Mouse (Mus musculus) embryo, embryonic 10.5 days (tissue): ENCODE results near the gene Fut7.
"Not testable (repeated sequence)": the region's sequence is repeated elsewhere in the genome, so short reads cannot be mapped to it uniquely, and the experiment has no call there.

Experiments
- DNase-seq: peaks from one replicate; pipeline ENCODE4 v3.0.0-alpha.2; 2015; ENCODE audit warnings: low spot score

Fut7 gene

DNA sequence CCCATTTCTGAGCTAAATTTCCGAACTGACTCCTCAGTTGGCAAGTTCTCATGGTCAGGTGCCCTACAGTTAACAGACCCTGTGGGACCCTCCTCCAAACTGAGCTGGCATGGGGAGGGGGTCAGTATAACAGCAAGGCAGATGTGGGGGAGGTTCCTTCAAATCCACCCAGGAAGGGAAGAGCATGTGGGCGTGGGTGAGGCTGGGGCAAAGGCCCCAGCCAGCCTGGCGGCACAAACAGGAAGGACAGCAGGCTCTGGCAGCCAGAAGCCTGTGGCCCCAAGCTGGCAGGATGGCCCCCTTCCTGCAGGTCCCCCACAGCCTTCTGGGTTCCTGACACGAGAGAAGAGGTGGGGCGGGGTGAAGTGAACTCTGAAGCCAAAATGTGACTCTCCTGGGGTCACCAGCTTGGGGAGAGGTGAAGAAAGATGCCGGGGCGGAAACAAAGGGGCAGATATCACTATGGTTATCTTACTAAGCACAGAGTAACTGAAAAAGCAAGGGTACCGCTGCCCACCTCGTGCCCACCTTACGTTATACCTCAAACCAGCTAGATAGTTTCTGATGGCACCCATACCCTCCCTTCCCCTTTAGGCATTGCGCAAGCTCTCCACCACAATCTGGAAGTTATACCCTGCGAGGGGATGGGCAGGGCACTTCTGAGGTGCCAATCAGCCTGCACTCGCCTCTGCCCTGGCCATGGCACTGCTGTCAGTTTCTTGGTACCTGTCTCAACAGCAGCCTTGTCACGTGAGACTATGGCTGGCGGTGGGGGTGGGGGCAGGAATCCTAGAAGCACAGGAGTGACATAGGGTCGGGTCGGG is at the start of gene Fut7:
Fut7 (plus strand) TSS at position 681 of the 824 bp plus-strand sequence.
- no peak for DNase-seq

DNA sequence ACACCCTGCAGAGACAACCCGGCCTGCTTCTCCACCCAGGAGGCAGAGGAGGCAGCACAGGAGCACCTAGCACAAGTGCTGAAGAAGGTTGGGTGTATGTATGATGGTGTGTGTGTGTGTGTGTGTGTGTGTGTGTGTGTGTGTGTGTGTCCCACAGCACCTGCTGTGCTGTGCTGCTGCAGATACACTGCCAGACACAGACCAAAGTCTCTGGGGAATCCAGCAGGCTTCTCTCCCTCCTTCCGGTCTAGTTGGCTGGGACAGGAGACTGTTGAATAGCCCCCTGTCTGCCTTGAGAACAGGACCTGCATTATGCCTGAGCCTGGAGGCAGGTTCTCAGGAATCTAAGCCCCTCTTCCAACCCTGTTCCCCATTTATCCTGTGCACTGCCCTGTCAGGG is 49.6 kb upstream of the Fut7 start:
- DNase-seq = no peak

DNA sequence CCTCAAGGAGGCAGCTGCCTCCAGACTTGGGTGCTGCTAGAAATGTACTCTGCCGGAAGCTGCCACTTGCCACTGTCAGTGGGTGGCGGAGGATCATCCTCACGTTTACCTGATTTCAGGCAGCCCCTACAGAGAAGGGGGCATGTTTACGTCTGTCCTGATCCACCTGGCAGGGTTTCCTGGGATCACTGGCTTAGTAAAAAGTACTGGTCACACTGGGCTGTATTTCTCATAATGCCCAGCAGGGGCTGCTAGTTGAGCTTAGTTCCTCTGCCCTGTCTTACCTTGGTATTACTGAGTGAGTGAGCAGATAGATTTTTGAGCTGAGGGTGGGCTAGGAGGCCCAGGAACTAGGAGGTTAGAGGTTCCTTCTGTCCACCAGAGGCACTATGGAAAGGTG is 46.5 kb upstream of the Fut7 start:
- DNase-seq = peak; percentile 74

DNA sequence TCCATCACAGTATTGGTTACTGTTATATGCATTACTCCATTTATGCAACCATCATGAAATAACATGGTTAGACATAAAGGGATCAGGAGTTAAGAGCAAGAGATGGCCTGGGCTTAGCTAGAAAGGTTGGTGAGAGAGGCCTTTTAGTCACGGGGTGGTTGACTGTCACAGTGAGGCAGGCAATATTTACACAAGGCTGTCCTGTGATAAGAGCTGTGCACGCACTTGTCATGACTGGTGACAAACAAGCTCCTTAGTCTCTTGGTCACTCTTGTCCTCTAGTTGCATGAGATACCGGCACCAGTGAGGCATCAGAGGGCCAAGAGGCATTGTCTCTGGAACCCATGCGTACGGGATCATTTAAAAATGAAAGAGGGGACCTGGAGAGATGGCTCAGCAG is 38.6 kb upstream of the Fut7 start:
- DNase-seq = no peak

DNA sequence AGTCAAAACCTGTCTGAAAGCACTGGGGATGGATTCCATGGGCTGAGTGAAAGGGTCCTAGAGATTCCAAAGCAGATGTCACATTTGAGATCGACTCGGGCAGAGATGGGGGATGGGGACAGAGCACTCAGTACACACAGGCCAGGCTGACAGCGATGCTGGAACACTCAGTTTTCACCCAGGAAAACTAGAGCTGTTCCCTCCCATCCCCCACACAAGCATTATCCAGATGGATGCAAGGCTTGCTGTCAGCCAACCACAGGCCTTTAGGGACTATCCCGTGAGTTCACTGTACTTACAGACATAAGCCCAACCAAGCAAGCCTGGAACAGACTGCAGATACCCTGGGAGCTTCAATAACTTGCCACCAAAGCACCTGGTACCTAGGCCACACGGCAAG is 31.8 kb upstream of the Fut7 start:
- no peak for DNase-seq

DNA sequence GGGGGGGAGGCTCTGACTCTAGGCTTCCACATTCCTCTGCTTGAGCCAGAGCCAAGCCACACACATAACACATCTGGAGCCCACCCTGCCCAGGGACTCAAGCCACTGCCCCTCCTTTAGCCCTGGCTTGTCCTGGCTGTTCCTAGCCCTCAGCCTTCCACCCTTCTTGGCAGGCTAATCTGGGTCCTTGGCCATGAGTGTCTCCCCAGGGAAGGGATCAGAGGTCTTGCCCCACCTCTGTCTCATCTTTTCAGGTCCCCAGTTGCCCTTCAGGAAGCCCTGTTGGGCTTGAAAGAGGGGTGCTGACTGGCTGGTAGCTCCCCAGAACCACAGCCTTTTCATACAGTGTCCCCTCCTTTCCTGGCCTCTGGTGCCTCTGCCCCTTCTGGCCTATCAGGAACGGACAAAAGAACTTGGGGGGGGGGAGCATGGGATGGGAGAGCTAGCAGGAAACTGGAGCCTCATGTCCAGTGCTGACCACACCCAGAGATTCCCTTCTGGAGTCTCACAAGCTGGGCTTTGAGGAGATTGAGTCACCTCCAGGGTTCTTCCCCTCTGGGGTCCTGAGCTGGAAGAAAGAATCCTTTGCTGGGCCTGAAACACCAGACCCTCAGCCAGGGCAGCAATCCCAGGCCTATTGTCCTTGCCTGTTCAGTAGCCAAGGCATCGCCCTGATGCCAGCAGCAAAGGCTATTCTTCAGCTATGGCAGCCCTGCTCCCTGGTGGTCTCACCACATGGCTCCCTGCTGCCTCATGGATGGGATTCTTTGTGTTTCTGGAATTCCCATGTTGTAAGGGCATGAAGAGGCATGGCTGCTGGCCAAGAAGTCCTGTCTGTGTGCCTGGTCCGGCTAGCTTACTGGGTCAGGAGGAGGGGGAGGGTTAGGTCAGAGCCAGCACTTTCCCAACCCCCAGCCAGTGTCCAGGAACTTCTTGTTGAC is 28.5 kb upstream of the Fut7 start:
- no peak for DNase-seq

DNA sequence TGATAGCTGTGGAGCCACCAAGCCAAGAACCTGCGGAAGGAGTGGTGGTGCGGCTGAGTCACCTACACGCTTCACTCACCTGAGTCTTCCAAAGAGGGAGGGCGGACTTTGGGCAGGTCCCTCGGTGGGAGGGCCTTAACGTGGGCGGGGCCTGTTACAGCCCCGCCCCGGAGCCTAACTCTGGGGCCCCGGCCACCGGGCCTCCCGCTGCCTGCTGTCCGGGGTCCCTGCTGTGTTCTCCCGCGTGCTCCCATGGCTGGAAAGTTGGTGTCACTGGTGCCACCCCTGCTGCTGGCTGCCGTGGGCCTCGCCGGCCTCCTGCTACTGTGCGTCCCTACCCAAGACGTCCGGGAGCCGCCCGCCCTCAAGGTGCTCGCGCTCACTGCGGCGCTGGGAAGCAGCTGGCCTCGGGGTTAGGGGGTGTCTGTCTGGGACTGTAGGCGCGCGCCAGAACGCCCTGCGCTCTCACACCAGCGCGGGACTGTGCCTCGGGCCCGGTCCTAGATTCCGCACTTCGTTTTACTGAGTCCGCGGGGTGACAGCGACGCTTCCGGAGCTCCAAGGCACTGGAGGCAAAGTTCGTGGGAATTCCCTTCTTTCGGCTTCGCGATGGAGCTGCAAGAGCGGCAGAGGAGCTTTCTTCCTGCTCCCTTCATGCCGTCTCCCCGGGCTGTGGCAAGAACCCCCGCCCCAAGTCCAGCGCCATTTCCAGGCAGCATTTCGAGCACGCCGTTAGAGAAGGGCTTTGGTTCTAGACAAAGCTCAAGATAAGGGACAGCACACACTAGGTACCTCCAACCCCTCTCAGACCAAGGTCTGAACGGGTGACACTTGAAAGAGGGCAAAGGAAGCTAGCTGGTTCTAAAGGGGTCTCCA is 27.1 kb upstream of the Fut7 start, which contains the start of gene Entpd2:
Entpd2 (plus strand) TSS at position 154 of the 876 bp plus-strand sequence.
- peak; percentile 50 for DNase-seq

DNA sequence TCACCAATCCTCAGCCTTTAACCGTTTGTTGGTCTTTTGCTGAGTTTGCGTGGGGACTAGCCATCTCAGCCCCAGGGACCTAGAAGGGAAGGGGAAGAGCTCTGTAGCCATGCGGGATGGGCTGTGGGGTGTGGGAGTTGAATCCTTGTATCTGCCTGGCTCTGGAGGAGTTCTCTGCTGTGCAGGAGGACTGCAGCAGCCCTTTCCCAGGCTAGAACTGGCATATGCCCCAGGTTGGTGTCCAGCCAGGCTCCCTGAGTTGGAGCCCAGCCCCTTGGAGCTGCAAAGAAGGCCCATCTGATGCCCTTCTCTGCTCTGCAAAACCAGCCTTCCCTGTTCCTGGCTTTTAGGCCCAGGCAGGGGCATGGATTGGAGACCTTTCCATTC is 26.5 kb upstream of the Fut7 start:
- no peak for DNase-seq

DNA sequence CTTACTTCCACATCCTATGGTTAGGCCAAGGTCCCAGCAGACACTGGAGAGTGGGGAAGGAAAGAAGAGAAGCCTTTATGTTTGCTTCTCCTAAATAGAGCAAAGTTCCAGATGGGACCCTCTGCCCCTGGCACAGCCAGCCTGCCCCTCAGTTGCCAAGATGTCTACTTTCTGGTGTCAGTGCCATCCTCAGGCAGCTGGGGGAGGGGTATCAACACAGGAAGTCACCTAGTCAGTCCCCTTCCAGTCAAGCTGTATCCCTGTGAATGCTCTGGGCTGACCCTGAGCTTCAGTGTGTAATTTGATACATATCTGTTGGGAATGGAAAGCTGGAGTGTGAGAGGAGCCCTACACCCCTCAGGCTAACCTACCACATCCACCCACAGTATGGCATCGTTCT is 26.1 kb upstream of the Fut7 start:
- DNase-seq = no peak

DNA sequence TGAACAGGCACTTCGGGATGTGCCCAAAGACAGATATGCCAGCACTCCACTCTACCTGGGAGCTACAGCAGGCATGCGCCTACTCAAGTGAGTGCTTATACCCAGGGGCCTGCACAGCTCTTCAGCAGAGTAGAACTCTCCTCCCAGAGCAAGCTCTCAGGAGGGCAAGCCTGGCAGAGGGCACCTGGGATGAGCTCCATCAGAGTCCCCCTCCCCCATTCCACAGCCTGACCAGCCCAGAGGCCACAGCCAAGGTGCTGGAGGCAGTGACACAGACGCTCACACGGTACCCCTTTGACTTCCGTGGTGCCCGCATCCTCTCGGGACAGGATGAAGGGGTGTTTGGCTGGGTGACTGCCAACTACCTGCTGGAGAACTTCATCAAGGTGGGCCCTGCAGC is 25.0 kb upstream of the Fut7 start:
- DNase-seq = no peak

DNA sequence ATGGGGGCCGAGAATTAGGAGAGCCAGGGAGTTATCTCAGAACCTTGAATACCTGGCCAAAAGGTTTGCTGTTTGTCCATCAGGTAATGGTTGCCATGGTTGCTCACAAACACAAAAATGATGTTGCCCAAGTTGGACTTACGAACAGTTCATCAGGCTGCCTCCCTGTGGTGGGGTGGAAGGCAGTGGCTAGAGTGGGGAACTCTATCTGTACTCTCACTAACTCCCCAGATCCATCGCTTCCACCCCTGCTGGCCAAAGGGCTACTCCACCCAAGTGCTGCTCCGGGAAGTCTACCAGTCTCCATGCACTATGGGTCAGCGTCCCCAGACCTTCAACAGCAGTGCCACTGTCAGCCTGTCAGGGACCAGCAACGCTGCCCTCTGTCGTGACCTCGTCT is 24.0 kb upstream of the Fut7 start, which contains the start of gene Npdc1:
Npdc1 (plus strand) TSS at position 301 of the 400 bp plus-strand sequence.
- no peak for DNase-seq

DNA sequence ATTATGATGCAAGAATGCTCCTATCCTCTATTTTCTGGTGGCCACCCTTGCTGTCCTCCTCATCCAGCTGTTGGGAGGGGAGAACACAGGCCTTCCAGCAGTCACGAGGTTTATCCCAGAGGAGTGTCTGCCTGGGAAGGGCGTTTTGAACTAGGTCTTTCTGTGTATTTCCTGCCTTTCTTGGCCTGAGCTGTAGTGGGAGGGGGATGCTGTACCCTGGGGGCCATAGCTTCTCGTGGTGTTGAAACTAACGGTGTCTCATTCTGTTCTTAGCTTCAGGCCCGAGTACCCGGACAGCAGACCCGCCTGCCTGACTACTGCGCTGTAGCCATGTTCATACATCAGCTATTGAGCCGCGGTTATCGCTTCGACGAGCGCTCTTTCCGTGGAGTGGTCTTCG is 22.8 kb upstream of the Fut7 start:
- DNase-seq = no peak

DNA sequence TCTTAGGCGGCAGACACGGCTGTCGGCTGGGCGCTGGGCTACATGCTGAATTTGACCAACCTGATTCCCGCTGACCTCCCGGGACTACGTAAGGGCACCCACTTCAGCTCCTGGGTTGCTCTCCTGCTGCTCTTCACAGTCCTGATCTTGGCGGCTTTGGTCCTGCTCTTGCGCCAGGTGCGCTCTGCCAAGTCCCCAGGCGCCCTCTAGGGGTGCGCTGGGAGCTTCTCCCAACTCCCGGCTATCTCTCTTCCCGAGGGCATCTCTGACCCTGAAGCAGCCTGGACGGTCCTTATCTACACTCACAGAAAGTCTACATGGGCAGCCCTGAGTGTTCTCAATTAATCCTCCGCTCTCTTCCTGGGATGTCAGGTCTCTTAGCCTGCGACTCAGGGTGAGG is 22.3 kb upstream of the Fut7 start:
- peak; percentile 55 for DNase-seq

DNA sequence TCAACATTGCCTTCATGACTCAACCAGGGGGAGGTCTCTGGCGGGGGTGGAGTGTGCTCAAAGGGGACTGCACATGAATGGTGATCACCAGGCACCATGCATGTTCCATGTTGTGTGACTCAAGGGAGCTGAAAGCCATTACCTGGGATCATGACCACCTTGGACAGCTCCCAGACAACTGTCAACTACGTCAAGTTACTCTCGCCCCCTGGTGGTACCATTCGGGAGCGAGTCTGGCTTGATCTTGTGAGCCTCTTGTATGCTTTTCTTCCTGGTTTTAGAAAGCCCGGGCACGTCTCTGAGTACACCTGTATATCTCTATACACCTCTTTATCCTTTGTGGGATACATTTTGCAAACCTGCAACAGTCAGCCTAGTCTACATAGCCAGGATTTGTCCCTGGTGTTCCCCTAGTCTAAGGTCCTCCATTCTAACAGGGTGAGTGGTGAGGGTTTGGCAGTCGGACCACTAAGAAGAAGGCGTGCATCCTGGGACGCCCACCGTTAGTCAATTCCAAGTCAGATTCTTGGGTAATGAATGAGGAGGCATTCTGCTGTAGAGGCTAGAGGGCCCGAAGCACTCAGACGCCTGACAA is 20.6 kb upstream of the Fut7 start:
- DNase-seq = peak; percentile 93

DNA sequence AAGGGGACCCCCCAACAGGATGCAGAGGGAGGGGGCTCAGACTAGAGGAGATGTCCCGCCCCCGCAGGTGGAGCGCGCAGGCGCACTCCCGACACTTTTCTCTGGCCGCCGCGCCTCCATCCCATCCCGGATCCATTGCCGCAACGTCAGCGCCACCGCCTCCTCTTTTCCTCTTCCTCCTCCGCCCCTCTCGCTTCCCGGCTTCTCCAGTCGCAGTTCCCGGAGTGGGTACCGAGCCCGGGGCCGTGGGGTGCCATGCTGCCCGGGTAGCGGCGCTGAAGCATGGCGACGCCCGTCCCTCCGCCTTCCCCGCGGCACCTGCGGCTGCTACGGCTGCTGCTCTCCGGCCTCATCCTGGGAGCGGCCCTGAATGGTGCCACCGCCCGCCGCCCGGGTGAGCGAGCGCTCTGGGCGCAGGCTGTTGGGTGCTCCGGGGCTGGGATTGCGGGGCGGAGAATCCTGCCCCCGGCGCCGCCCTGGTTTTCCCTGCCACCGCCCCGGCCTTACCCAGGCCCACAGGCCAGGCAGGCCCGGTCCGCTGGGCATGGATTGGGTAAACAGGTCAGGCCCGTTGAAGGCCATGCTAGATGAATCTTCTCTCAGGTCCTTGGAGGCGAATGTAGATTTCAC is 20.0 kb upstream of the Fut7 start:
- no peak for DNase-seq

DNA sequence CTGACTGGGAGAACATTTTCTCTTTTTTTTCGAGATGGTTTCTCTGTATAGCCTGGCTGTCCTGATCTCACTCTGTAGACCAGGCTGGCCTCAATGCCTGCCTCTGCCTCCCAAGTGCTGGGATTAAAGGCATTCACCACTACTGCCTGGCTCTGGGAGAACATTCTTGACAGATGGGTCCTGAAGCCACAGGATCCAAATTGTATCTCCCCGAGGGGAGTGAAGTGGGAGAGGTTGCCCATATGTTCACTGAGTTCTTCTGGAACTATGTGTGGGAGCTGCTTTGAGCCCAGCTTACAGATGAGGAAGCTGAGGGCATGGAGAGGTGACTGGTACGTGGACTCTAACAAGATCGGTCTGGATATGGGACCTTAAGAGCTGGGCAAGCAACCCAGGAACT is 19.1 kb upstream of the Fut7 start:
- DNase-seq = no peak

DNA sequence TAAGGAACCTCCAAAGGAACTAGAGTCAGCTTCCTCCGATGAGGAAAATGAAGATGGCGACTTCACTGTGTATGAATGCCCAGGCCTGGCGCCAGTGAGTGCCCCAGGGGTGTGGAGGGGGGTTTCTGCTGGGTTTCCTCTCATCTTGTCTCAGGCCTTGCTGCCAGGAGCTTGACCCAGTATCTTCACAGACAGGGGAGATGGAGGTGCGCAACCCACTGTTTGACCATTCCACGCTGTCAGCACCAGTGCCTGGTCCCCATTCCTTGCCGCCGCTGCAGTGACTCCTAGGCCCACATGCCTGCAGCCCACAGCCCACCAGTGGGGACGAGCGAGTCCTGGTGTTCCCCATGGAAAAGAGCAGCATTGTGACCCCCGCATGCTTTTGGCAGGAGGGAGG is 14.2 kb upstream of the Fut7 start:
- DNase-seq = no peak

DNA sequence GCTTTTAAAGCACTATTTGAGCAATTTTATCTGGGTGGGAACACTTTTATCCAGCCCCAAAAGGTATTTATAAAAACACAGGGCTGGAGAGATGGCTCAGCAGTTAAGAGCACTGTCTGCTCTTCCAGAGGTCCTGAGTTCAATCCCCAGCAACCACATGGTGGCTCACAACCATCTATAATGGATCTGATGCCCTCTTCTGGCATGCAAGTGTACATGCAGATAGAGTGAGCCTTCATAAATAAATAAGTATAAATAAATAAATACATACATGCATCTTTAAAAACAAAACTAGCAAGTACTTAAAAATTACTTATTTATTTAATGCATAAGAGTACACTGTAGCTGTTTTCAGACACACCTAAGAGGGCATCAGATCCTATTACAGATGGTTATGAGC is 9.6 kb upstream of the Fut7 start:
- not testable (repeated sequence) for DNase-seq

DNA sequence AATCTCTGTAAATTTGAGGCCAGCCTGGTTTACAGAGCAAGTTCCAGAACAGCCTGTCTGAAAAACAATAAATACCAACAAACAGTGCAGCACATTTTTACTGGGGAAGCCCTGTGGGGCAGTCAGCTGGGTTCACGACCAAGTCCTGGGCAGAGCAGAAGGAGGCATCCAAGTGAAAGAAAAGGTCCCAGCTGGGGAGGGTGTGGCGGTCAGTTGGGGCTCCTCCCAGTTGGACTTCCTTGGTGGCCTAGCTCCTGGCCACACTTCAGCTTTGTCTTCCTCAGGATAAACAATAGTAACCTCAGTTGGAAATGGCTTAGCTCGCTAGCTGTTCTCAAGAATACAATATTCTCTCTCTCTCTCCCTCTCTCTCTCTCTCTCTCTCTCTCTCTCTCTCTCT is 5.6 kb upstream of the Fut7 start:
- no peak for DNase-seq

DNA sequence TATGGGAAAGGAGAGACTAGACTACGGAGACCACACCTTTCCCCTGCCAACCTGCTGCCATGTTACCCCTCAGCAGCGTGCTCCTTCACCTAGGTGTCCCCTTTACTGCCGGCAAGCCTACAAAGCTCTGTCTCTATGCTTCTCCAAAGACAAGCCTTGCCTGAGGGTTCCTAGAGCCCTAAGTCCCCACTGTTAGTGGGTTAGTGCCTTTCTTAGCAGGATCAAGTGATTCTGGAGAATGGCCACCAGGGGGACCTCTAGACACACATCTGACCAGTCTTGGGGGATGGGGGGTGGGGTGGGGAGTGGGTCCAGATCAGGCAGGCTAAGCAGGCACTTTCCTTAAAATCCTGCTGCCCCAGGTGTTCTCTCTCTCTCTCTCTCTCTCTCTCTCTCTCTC is 1.2 kb upstream of the Fut7 start:
- peak; percentile 83 for DNase-seq

DNA sequence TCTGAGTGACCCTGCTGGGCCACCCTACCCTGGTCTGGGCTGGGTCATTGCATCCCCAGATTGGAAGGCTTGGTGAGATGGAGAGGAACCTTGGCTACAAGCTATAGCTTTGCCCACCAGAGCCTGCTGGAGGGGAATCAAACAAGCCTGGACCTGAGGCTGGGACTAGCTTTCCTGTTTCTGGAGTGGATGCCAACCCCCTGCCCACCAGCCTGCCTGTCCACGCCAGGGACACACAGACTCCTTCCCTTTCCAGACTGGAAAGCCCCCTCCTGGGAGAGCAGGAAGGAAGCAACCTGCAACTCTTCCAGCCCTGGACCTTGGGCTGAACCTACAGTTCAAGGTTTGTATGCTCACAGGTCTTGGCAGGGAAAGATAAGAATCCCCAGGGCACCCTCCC is 559 bp downstream of the Fut7 start:
- DNase-seq = no peak
